Mouse (Mus musculus) heart, adult 2 months (tissue): ENCODE measurements around the gene Fos.

Source experiments
- CTCF ChIP-seq: fragments of 200-600 bp; IDR thresholded peaks from 2 replicates; pipeline ENCODE4 v1.8.1; 2022; ENCODE audit warnings: antibody characterized with exemption, mild to moderate bottlenecking, moderate library complexity
- EP300 ChIP-seq: fragments of 200-500 bp; IDR thresholded peaks from 2 replicates; pipeline ENCODE4 v1.6.1; 2011; ENCODE audit warnings: low read depth, low read length, control low read depth; ENCODE audit not compliant: insufficient read depth
- POLR2A ChIP-seq: fragments of 200-500 bp; IDR thresholded peaks from 2 replicates; pipeline ENCODE4 v1.6.1; 2011; ENCODE audit warnings: mild to moderate bottlenecking, low read depth, low read length, control low read depth; ENCODE audit not compliant: insufficient read depth

DNA sequence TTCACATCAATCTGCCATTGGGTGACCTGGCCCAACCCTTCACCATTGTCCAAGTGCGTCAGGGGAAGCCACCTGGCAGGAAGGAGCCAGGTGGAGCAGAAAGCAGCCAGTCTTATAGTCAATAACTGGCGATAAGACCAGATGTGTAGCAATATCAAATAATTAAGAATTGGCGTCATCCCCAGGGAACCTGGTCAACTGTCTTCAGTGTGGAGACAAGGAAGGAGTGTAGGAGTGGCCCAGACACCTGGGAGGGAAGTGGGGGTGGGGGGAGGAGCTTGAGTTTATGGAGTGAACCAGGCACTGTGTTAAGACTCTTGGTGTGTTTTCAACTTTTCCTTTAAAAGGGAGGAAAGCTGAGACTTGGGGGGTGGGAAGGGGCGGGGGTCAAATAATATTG is 43.7 kb upstream of the Fos start:
- TF ChIP-seq POLR2A: no peak
- no peak for TF ChIP-seq CTCF
- TF ChIP-seq EP300: no peak
